Mouse (Mus musculus) lung, embryonic 16.5 days (tissue): Measurements from ENCODE around the gene Gm10770. TPM values are rescaled to one million over a fixed set of nuclear protein-coding genes. Genes with fewer than 3 reads are reported as not detected.
"Not testable (repeated sequence)": the region's sequence is repeated elsewhere in the genome, so short reads cannot be mapped to it uniquely, and the experiment has no call there.

Source experiments
- ATAC-seq: fragments of 200-750 bp; cut with Nextera tagmentation; 2 replicates; pipeline ENCODE4 v1.8.0; 2017; ENCODE audit warnings: low read depth, mild to moderate bottlenecking, moderate library complexity
- H3K27ac ChIP-seq: fragments of 300-500 bp; sonication (generic); 2 replicates; pipeline ENCODE4 v1.5.1; 2014; ENCODE audit warnings: mild to moderate bottlenecking, control low read depth, low read length
- H3K27me3 ChIP-seq: fragments of 300-500 bp; sonication (generic); 2 replicates; pipeline ENCODE4 v1.6.1; 2014; ENCODE audit warnings: low read depth, low read length, mixed read lengths; ENCODE audit not compliant: control insufficient read depth, insufficient read depth
- H3K36me3 ChIP-seq: fragments of 300-500 bp; sonication (generic); 2 replicates; pipeline ENCODE4 v1.6.1; 2014; ENCODE audit warnings: low read length; ENCODE audit not compliant: control insufficient read depth, insufficient read depth
- H3K4me1 ChIP-seq: fragments of 300-500 bp; sonication (generic); replicated peaks from 2 replicates; pipeline ENCODE4 v1.6.1; 2014; ENCODE audit warnings: low read length, mixed read lengths; ENCODE audit not compliant: control insufficient read depth, insufficient read depth
- H3K4me2 ChIP-seq: fragments of 300-500 bp; sonication (generic); 2 replicates; pipeline ENCODE4 v1.6.1; 2014; ENCODE audit warnings: low read depth, low read length, control low read depth
- H3K4me3 ChIP-seq: fragments of 300-500 bp; sonication (generic); 2 replicates; pipeline ENCODE4 v1.5.1; 2014; ENCODE audit warnings: mild to moderate bottlenecking, low read length, control low read depth
- H3K9ac ChIP-seq: fragments of 300-500 bp; sonication (generic); 2 replicates; pipeline ENCODE4 v1.6.1; 2014; ENCODE audit warnings: low read length, control low read depth
- H3K9me3 ChIP-seq: fragments of 300-500 bp; sonication (generic); 2 replicates; pipeline ENCODE4 v1.6.1; 2016; ENCODE audit warnings: low read length; ENCODE audit not compliant: control insufficient read depth
- WGBS: fragments of 180-500 bp; shearing (Covaris S2); extraction: QIAGEN DNeasy Blood & Tissue Kit; methylation state at CpG from one replicate; pipeline ENCODE4 v1.1.7; 2014; 5-methylcytosine and 5-hydroxymethylcytosine counted together
- polyA plus RNA-seq: library from polyadenylated mRNA; unstranded; fragments of >200 nt; fragmentation: Nextera tagmentation; extraction: Ambion mirVana; gene quantifications from 2 replicates; pipeline ENCODE4 v1.2.1, GENCODE M21; 2015

Gm10770 gene
- polyA plus RNA-seq, 1 experiment from 2014 or later: not detected

DNA sequence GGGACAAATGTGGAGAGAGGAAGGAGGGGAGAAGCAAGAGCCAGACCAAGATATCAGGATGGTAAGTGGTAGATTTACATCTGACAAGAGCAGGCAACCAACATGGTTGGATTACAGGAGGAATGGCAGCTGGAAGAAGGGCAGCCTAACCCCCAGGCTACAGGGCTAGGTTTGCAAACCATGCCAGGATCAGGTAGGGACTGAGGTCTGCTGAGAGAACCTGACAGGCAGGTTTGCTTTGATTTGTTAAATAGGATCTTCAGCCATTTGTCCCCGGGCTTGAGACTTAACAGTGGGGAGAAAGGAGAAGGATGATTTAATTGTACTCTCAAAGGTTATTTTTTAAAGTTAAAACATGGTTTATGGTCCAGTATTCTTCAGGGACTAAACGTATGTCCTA, 46.7 kb downstream of the Gm10770 start:
- Histone ChIP-seq H3K27ac (no peak overlapping the region), H3K4me1 (peaks cover 5% of the 10 kb centered on the region; the same call in 1 of the 2 replicates), H3K9ac (no peak overlapping the region), H3K36me3 (peaks cover 13% of the 10 kb centered on the region), H3K4me2 (no peak overlapping the region), H3K9me3 (peaks cover 13% of the 10 kb centered on the region), H3K4me3 (no peak overlapping the region), H3K27me3 (no peaks in the 10 kb centered on the region)
- ATAC-seq: no peak
- 74% methylated on average over 2 of the region's 2 CpGs for WGBS

DNA sequence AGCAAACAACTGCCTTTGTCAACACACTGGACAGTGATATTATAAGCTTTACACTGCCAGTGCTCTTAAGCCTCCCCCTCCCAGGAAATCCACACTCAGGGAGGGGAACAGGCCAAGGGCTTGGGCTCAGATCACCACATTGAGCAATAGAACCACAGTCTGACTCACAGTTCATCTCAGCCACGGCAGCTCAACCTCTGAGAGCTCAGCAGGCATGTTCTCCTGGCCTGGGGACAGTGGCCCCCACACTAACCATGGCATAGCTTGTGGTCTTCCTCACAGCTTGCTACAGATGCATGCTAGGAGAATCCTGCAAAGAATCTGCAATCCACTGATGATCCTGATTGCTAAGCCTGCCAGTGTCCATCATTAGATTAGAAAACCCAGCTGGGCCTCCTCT, 47.5 kb downstream of the Gm10770 start:
- H3K9me3 ChIP-seq: peaks cover 13% of the 10 kb centered on the region
- H3K4me2 ChIP-seq, H3K27me3 ChIP-seq, H3K4me1 ChIP-seq, H3K9ac ChIP-seq, H3K27ac ChIP-seq, ATAC-seq, H3K4me3 ChIP-seq: not testable (repeated sequence)
- peaks cover 13% of the 10 kb centered on the region for H3K36me3 ChIP-seq
- 81% methylated on average over 1 of the region's 1 CpGs for WGBS

Other genes with a start within 250 kb of the Gm10770 start
- gene Zfp120, start 43.0 kb downstream of the Gm10770 start, polyA plus RNA-seq: 9.8 and 9.9 TPM in 2 replicates
- gene Gm14139, start 2.1 kb upstream of the Gm10770 start, polyA plus RNA-seq: not detected in 2 replicates
- 11.3 and 12.1 TPM in 2 replicates for gene Zfp937, start 38.4 kb upstream of the Gm10770 start, polyA plus RNA-seq
- 4.4 and 4.8 TPM in 2 replicates for gene Gm21994, start 75.9 kb upstream of the Gm10770 start, polyA plus RNA-seq
- 0.05 TPM in 1 of 2 replicates, not detected in the other for gene Gm14124, start 77.8 kb upstream of the Gm10770 start, polyA plus RNA-seq
- 2.2 TPM in 2 replicates for gene Gm10130, start 144.0 kb upstream of the Gm10770 start, polyA plus RNA-seq
- 7.0 and 7.1 TPM in 2 replicates for gene 3300002I08Rik, start 183.1 kb upstream of the Gm10770 start, polyA plus RNA-seq